Mouse (Mus musculus): ENCODE results near the gene Epyc. TPM values are rescaled to one million over a fixed set of nuclear protein-coding genes. Genes with fewer than 3 reads are reported as not detected.

Epyc gene
- polyA plus RNA-seq, 1 experiment from 2014 or later = 0.21 TPM

GRCm38 (mm10) chr10:97693398-97694135 lies 49.7 kb downstream of the Epyc start:
- H3K27ac ChIP-seq (ENCODE audit: low read depth, low read length) = no peak overlapping the region
- H3K4me1 ChIP-seq (replicated peaks; ENCODE audit: control insufficient read depth, insufficient read depth, low read length) = no peaks in the 10 kb centered on the region
- no peak overlapping the region for H3K4me3 ChIP-seq (ENCODE audit: low read depth, low read length)
- WGBS = 91% methylated on average over 37 of the region's 37 CpGs
- no peaks in the 10 kb centered on the region for H3K36me3 ChIP-seq (ENCODE audit: control insufficient read depth, insufficient read depth)
- no peaks in the 10 kb centered on the region for H3K27me3 ChIP-seq (replicated peaks; ENCODE audit: control insufficient read depth, insufficient read depth, low read length)
- TF ChIP-seq CTCF (IDR thresholded peaks at IDR 0.05; ENCODE audit: low read depth) = no peak
- H3K4me2 ChIP-seq (replicated peaks; ENCODE audit: low read depth) = no peak overlapping the region
- H3K9ac ChIP-seq (ENCODE audit: low read depth, low read length) = no peak overlapping the region
- ATAC-seq = no peak
- no peaks in the 10 kb centered on the region for H3K9me3 ChIP-seq (ENCODE audit: control insufficient read depth)

DNA sequence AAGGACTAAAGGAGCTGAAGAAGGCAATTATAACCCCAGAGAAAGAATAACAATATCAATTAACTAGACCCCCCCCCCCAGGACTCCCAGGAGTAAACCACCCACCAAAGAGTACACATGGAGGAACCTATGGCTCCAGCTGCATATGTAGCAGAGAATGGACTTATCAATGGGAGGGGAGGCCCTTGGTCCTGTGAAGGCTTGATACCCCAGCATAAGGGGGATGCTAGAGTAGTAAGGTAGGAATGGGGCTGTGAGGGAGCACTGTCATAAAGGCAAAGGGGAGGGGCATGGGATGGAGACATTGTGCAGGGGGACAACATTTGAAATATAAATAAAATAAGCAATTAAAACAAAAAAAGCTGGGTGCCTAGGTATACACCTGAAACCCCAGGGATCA lies 58.5 kb downstream of the Epyc start:
- Histone ChIP-seq H3K27ac (ENCODE audit: low read depth, low read length) (no peak overlapping the region), H3K27me3 (replicated peaks; ENCODE audit: control insufficient read depth, insufficient read depth, low read length) (no peaks in the 10 kb centered on the region), H3K4me1 (replicated peaks; ENCODE audit: control insufficient read depth, insufficient read depth, low read length) (no peaks in the 10 kb centered on the region), H3K4me3 (ENCODE audit: low read depth, low read length) (no peak overlapping the region), H3K4me2 (replicated peaks; ENCODE audit: low read depth) (no peak overlapping the region), H3K9me3 (ENCODE audit: control insufficient read depth) (no peaks in the 10 kb centered on the region), H3K9ac (ENCODE audit: low read depth, low read length) (no peak overlapping the region), H3K36me3 (ENCODE audit: control insufficient read depth, insufficient read depth) (no peaks in the 10 kb centered on the region)
- TF ChIP-seq CTCF (IDR thresholded peaks at IDR 0.05; ENCODE audit: low read depth) = no peak
- ATAC-seq = no peak

GRCm38 (mm10) chr10:97704562-97704961 lies 60.7 kb downstream of the Epyc start:
- H3K4me1 ChIP-seq (replicated peaks; ENCODE audit: control insufficient read depth, insufficient read depth, low read length) = no peaks in the 10 kb centered on the region
- no peak overlapping the region for H3K27ac ChIP-seq (ENCODE audit: low read depth, low read length)
- WGBS = 48% methylated on average over 1 of the region's 1 CpGs
- H3K27me3 ChIP-seq (replicated peaks; ENCODE audit: control insufficient read depth, insufficient read depth, low read length) = no peaks in the 10 kb centered on the region
- no peaks in the 10 kb centered on the region for H3K36me3 ChIP-seq (ENCODE audit: control insufficient read depth, insufficient read depth)
- no peak overlapping the region for H3K4me3 ChIP-seq (ENCODE audit: low read depth, low read length)
- no peaks in the 10 kb centered on the region for H3K9me3 ChIP-seq (ENCODE audit: control insufficient read depth)
- no peak overlapping the region for H3K9ac ChIP-seq (ENCODE audit: low read depth, low read length)
- no peak for ATAC-seq
- H3K4me2 ChIP-seq (replicated peaks; ENCODE audit: low read depth) = no peak overlapping the region
- TF ChIP-seq CTCF (IDR thresholded peaks at IDR 0.05; ENCODE audit: low read depth) = peak; percentile 84

- Histone ChIP-seq H3K4me1 (replicated peaks; ENCODE audit: control insufficient read depth, insufficient read depth, low read length) (0 out of 2 replicates have a peak, but pooled peaks cover 4% of the 10 kb centered on the region), H3K4me3 (ENCODE audit: low read depth, low read length) (no peak overlapping the region), H3K4me2 (replicated peaks; ENCODE audit: low read depth) (no peak overlapping the region), H3K36me3 (ENCODE audit: control insufficient read depth, insufficient read depth) (no peaks in the 10 kb centered on the region), H3K27me3 (replicated peaks; ENCODE audit: control insufficient read depth, insufficient read depth, low read length) (no peaks in the 10 kb centered on the region), H3K9ac (ENCODE audit: low read depth, low read length) (no peak overlapping the region), H3K9me3 (ENCODE audit: control insufficient read depth) (no peaks in the 10 kb centered on the region), H3K27ac (ENCODE audit: low read depth, low read length) (no peak overlapping the region)
- ATAC-seq = no peak
- TF ChIP-seq CTCF (IDR thresholded peaks at IDR 0.05; ENCODE audit: low read depth) = peak; percentile 94
- 3% methylated on average over 5 of the region's 5 CpGs for WGBS
Measured at GRCm38 (mm10) chr10:97712687-97713086, 68.8 kb downstream of the Epyc start.

DNA sequence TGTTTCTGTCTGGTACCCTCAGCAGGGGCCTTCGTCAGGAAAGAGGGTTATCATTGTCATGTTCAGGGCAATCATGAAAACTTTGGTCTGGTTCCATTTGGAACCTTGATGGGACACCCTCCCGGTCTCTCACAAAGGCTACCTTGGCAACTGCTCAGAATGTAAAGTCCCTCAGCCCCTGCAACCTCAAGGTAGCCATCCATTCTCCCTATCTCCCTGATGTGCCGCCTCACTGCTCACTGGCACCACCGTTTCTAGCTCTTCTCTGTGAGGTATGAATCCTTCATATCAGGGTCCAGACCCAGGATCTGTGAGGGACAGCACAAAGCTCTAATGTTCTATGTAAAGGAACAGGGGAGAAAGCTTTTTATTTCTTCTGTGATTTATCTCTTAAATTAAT lies 70.7 kb downstream of the Epyc start:
- Histone ChIP-seq H3K4me2 (replicated peaks; ENCODE audit: low read depth) (no peak overlapping the region), H3K9me3 (ENCODE audit: control insufficient read depth) (no peaks in the 10 kb centered on the region), H3K36me3 (ENCODE audit: control insufficient read depth, insufficient read depth) (no peaks in the 10 kb centered on the region), H3K27ac (ENCODE audit: low read depth, low read length) (no peak overlapping the region), H3K4me3 (ENCODE audit: low read depth, low read length) (no peak overlapping the region), H3K9ac (ENCODE audit: low read depth, low read length) (no peak overlapping the region), H3K27me3 (replicated peaks; ENCODE audit: control insufficient read depth, insufficient read depth, low read length) (no peaks in the 10 kb centered on the region), H3K4me1 (replicated peaks; ENCODE audit: control insufficient read depth, insufficient read depth, low read length) (0 out of 2 replicates have a peak, but pooled peaks cover 4% of the 10 kb centered on the region)
- ATAC-seq = no peak
- WGBS = 82% methylated on average over 4 of the region's 4 CpGs
- no peak for TF ChIP-seq CTCF (IDR thresholded peaks at IDR 0.05; ENCODE audit: low read depth)

GRCm38 (mm10) chr10:97715289-97715906 lies 71.5 kb downstream of the Epyc start:
- Histone ChIP-seq H3K27ac (ENCODE audit: low read depth, low read length) (no peak overlapping the region), H3K36me3 (ENCODE audit: control insufficient read depth, insufficient read depth) (no peaks in the 10 kb centered on the region), H3K27me3 (replicated peaks; ENCODE audit: control insufficient read depth, insufficient read depth, low read length) (no peaks in the 10 kb centered on the region), H3K9ac (ENCODE audit: low read depth, low read length) (no peak overlapping the region), H3K9me3 (ENCODE audit: control insufficient read depth) (no peaks in the 10 kb centered on the region), H3K4me3 (ENCODE audit: low read depth, low read length) (no peak overlapping the region), H3K4me2 (replicated peaks; ENCODE audit: low read depth) (no peak overlapping the region), H3K4me1 (replicated peaks; ENCODE audit: control insufficient read depth, insufficient read depth, low read length) (0 out of 2 replicates have a peak, but pooled peaks cover 4% of the 10 kb centered on the region)
- no peak for TF ChIP-seq CTCF (IDR thresholded peaks at IDR 0.05; ENCODE audit: low read depth)
- peak; percentile 59; the same call in 1 of the 2 replicates for ATAC-seq
- 40% methylated on average over 3 of the region's 3 CpGs for WGBS

Data from intestine, postnatal 0 days (tissue).